Mouse (Mus musculus) heart, embryonic 16.5 days (tissue): Measurements from ENCODE around the gene Kansl1. TPM values are rescaled to one million over a fixed set of nuclear protein-coding genes. Genes with fewer than 3 reads are reported as not detected.

Experiments
- ATAC-seq: fragments of 200-750 bp; cut with Nextera tagmentation; replicated peaks from 2 replicates; pipeline ENCODE4 v1.8.0; 2017; ENCODE audit warnings: moderate number of reproducible peaks; ENCODE audit not compliant: insufficient read depth, low FRiP score; ENCODE audit errors: extremely low read depth
- H3K27ac ChIP-seq: fragments of 300-500 bp; sonication (generic); 2 replicates; pipeline ENCODE4 v1.5.1; 2014; ENCODE audit warnings: mild to moderate bottlenecking, low read length, control low read depth, moderate library complexity
- H3K27me3 ChIP-seq: fragments of 300-500 bp; sonication (generic); 2 replicates; pipeline ENCODE4 v1.6.1; 2014; ENCODE audit warnings: low read length, mixed read lengths; ENCODE audit not compliant: control insufficient read depth, insufficient read depth
- H3K36me3 ChIP-seq: fragments of 300-500 bp; sonication (generic); 2 replicates; pipeline ENCODE4 v1.6.1; 2014; ENCODE audit not compliant: control insufficient read depth, insufficient read depth
- H3K4me1 ChIP-seq: fragments of 300-500 bp; sonication (generic); 2 replicates; pipeline ENCODE4 v1.6.1; 2014; ENCODE audit warnings: low read length, mixed read lengths; ENCODE audit not compliant: control insufficient read depth, insufficient read depth
- H3K4me2 ChIP-seq: fragments of 300-500 bp; sonication (generic); 2 replicates; pipeline ENCODE4 v1.6.1; 2014; ENCODE audit warnings: low read depth, mild to moderate bottlenecking, control low read depth, low read length
- H3K4me3 ChIP-seq: fragments of 300-500 bp; sonication (generic); 2 replicates; pipeline ENCODE4 v1.5.1; 2014; ENCODE audit warnings: mild to moderate bottlenecking, control low read depth, low read length
- H3K9ac ChIP-seq: fragments of 300-500 bp; sonication (generic); 2 replicates; pipeline ENCODE4 v1.6.1; 2014; ENCODE audit warnings: low read length, control low read depth
- H3K9me3 ChIP-seq: fragments of 300-500 bp; sonication (generic); replicated peaks from 2 replicates; pipeline ENCODE4 v1.6.1; 2016; ENCODE audit warnings: low read length; ENCODE audit not compliant: control insufficient read depth
- WGBS: fragments of 180-500 bp; shearing (Covaris S2); extraction: QIAGEN DNeasy Blood & Tissue Kit; methylation state at CpG from one replicate; pipeline ENCODE4 v1.1.7; 2014; 5-methylcytosine and 5-hydroxymethylcytosine counted together
- polyA plus RNA-seq: library from polyadenylated mRNA; unstranded; fragments of >200 nt; fragmentation: Nextera tagmentation; extraction: Ambion mirVana; gene quantifications from 2 replicates; pipeline ENCODE4 v1.2.1, GENCODE M21; 2015

The Kansl1 gene
- polyA plus RNA-seq, 1 experiment from 2014 or later: 12.5 TPM

- no peaks in the 10 kb centered on the region for H3K9me3 ChIP-seq
- no peaks in the 10 kb centered on the region for H3K27me3 ChIP-seq
- no peaks in the 10 kb centered on the region for H3K36me3 ChIP-seq
- peaks cover 9% of the 10 kb centered on the region for H3K4me1 ChIP-seq
- no peak for ATAC-seq
- no peak overlapping the region for H3K4me2 ChIP-seq
- no peak overlapping the region for H3K9ac ChIP-seq
- no peak overlapping the region for H3K27ac ChIP-seq
- 86% methylated on average over 1 of the region's 1 CpGs for WGBS
- no peak overlapping the region for H3K4me3 ChIP-seq
Measured at GRCm38 (mm10) chr11:104392153-104392552, 76.5 kb downstream of the Kansl1 start.

- Histone ChIP-seq H3K27ac (no peak overlapping the region), H3K4me1 (no peaks in the 10 kb centered on the region), H3K9me3 (no peaks in the 10 kb centered on the region), H3K4me3 (no peak overlapping the region), H3K9ac (no peak overlapping the region), H3K36me3 (no peaks in the 10 kb centered on the region), H3K4me2 (no peak overlapping the region), H3K27me3 (no peaks in the 10 kb centered on the region)
- no peak for ATAC-seq
- WGBS: 98% methylated on average over 1 of the region's 1 CpGs
Measured at GRCm38 (mm10) chr11:104387284-104387683, 81.4 kb downstream of the Kansl1 start.

GRCm38 (mm10) chr11:104386595-104386994 is 82.1 kb downstream of the Kansl1 start:
- no peaks in the 10 kb centered on the region for H3K36me3 ChIP-seq
- no peak overlapping the region for H3K4me2 ChIP-seq
- no peak for ATAC-seq
- WGBS: 98% methylated on average over 1 of the region's 1 CpGs
- no peak overlapping the region for H3K27ac ChIP-seq
- no peak overlapping the region for H3K9ac ChIP-seq
- no peak overlapping the region for H3K4me3 ChIP-seq
- H3K4me1 ChIP-seq: no peaks in the 10 kb centered on the region
- no peaks in the 10 kb centered on the region for H3K27me3 ChIP-seq
- H3K9me3 ChIP-seq: no peaks in the 10 kb centered on the region

GRCm38 (mm10) chr11:104383167-104383810 is 85.4 kb downstream of the Kansl1 start:
- WGBS: 94% methylated on average over 2 of the region's 2 CpGs
- no peak overlapping the region for H3K4me2 ChIP-seq
- no peaks in the 10 kb centered on the region for H3K36me3 ChIP-seq
- H3K27ac ChIP-seq: no peak overlapping the region
- no peak overlapping the region for H3K4me3 ChIP-seq
- H3K27me3 ChIP-seq: no peaks in the 10 kb centered on the region
- no peaks in the 10 kb centered on the region for H3K9me3 ChIP-seq
- no peak for ATAC-seq
- no peaks in the 10 kb centered on the region for H3K4me1 ChIP-seq
- no peak overlapping the region for H3K9ac ChIP-seq

- H3K27ac ChIP-seq: no peak overlapping the region
- WGBS: 81% methylated on average over 4 of the region's 4 CpGs
- no peaks in the 10 kb centered on the region for H3K27me3 ChIP-seq
- no peaks in the 10 kb centered on the region for H3K9me3 ChIP-seq
- H3K4me3 ChIP-seq: no peak overlapping the region
- H3K36me3 ChIP-seq: 0 out of 2 replicates have a peak, but pooled peaks cover 3% of the 10 kb centered on the region
- no peak for ATAC-seq
- H3K4me1 ChIP-seq: no peaks in the 10 kb centered on the region
- no peak overlapping the region for H3K9ac ChIP-seq
- H3K4me2 ChIP-seq: no peak overlapping the region
Measured at GRCm38 (mm10) chr11:104381887-104382286, 86.8 kb downstream of the Kansl1 start.

- Histone ChIP-seq H3K27me3 (no peaks in the 10 kb centered on the region), H3K36me3 (0 out of 2 replicates have a peak, but pooled peaks cover 6% of the 10 kb centered on the region), H3K27ac (no peak overlapping the region), H3K9ac (no peak overlapping the region), H3K4me3 (no peak overlapping the region), H3K4me1 (no peaks in the 10 kb centered on the region), H3K9me3 (no peaks in the 10 kb centered on the region), H3K4me2 (no peak overlapping the region)
- ATAC-seq: no peak
- WGBS: 67% methylated on average over 1 of the region's 1 CpGs
Measured at GRCm38 (mm10) chr11:104379635-104380034, 89.0 kb downstream of the Kansl1 start.

GRCm38 (mm10) chr11:104376291-104376690 is 92.4 kb downstream of the Kansl1 start:
- no peaks in the 10 kb centered on the region for H3K27me3 ChIP-seq
- 93% methylated on average over 3 of the region's 3 CpGs for WGBS
- H3K4me1 ChIP-seq: no peaks in the 10 kb centered on the region
- peaks cover 10% of the 10 kb centered on the region for H3K36me3 ChIP-seq
- no peak for ATAC-seq
- no peak overlapping the region for H3K4me2 ChIP-seq
- H3K9ac ChIP-seq: no peak overlapping the region
- H3K27ac ChIP-seq: no peak overlapping the region
- no peak overlapping the region for H3K4me3 ChIP-seq
- no peaks in the 10 kb centered on the region for H3K9me3 ChIP-seq

- no peak for ATAC-seq
- H3K4me1 ChIP-seq: peaks cover 4% of the 10 kb centered on the region; the same call in 1 of the 2 replicates
- H3K27me3 ChIP-seq: no peaks in the 10 kb centered on the region
- no peak overlapping the region for H3K4me3 ChIP-seq
- no peak overlapping the region for H3K27ac ChIP-seq
- 83% methylated on average over 5 of the region's 5 CpGs for WGBS
- no peak overlapping the region for H3K9ac ChIP-seq
- no peak overlapping the region for H3K4me2 ChIP-seq
- H3K9me3 ChIP-seq: no peaks in the 10 kb centered on the region
- H3K36me3 ChIP-seq: peaks cover 2% of the 10 kb centered on the region; the same call in 1 of the 2 replicates
Measured at GRCm38 (mm10) chr11:104367486-104368190, 101.0 kb downstream of the Kansl1 start.

GRCm38 (mm10) chr11:104363823-104364600 is 104.6 kb downstream of the Kansl1 start:
- peaks cover 6% of the 10 kb centered on the region; the same call in 1 of the 2 replicates for H3K4me1 ChIP-seq
- H3K9me3 ChIP-seq: no peaks in the 10 kb centered on the region
- H3K4me3 ChIP-seq: no peak overlapping the region
- no peak overlapping the region for H3K4me2 ChIP-seq
- peak overlapping the region; percentile 74 for H3K27ac ChIP-seq
- no peaks in the 10 kb centered on the region for H3K27me3 ChIP-seq
- H3K9ac ChIP-seq: no peak overlapping the region
- no peaks in the 10 kb centered on the region for H3K36me3 ChIP-seq
- 0 out of 2 replicates have a peak, but pooled peaks have one; percentile 45 for ATAC-seq
- WGBS: 61% methylated on average over 2 of the region's 2 CpGs
